Mouse (Mus musculus) heart, postnatal 0 days (tissue): ENCODE data around the gene Zfp978.
"Not testable (repeated sequence)": the region's sequence is repeated elsewhere in the genome, so short reads cannot be mapped to it uniquely, and the experiment has no call there.

ENCODE experiments used
- CTCF ChIP-seq: IDR thresholded peaks from 2 replicates; pipeline ENCODE4 v1.5.1; 2016; ENCODE audit warnings: antibody characterized with exemption, control low read depth, low read depth
- EP300 ChIP-seq: IDR thresholded peaks from 2 replicates; pipeline ENCODE4 v1.6.1; 2016; ENCODE audit warnings: antibody characterized with exemption, low read depth

DNA sequence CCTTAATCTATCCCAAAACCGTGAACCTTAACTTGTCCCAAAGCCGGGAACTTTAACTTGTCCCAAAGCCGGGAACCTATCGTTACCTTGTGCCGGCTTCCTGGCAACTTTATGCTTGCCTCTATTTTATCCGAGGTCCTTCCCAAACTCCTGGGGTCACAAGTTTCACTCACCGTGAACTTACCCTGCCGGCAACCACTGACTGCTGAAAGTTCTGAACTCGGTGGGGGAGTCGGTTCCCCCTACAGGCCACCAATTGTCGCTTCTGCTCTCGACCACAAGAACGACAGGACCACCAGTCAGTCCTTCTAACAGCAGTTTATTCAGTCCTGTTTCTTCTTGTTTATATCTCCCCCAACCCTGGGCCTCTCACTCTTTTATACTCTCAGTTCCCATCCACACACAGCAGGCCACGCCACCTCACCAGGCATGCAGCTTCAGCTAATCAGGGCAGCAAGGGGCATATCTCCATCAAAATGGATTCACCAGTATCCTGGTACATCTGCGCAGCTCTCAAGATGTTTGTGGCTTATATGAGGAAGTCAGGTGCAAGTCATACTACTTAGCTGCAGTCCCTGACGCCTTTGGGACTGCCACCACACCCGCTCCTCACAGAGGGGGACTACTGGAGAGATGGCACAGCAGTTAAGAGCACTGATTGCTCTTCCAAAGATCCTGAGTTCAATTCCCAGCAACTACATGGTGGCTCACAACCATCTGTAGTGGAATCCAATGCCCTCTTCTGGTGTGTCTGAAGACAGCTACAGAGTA, 40.8 kb downstream of the Zfp978 start:
- not testable (repeated sequence) for TF ChIP-seq CTCF, EP300
